Mouse (Mus musculus): Measurements from ENCODE around the gene Gpc6.

Gpc6 gene

DNA sequence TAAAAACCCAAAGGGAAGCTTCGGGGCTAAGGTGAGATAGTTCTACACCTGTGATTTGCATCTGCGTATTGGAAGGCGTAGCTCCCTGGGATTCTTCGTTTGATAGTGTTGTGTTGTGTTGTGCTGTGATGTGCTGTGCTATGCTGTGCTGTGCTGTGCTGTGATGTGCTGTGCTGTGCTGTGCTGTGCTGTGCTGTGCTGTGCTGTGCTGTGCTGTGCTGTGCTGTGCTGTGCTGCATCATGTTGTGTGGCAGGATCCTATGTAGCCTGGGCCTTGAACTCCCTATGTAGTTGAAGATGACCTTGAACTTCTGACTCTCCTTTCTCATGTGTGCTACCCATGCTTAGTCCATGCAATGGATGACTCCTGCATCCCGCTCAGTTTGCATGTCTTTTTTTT lies 994.5 kb downstream of the Gpc6 start:
- no peak for DNase-seq (ENCODE audit: low read depth, low spot score)

DNA sequence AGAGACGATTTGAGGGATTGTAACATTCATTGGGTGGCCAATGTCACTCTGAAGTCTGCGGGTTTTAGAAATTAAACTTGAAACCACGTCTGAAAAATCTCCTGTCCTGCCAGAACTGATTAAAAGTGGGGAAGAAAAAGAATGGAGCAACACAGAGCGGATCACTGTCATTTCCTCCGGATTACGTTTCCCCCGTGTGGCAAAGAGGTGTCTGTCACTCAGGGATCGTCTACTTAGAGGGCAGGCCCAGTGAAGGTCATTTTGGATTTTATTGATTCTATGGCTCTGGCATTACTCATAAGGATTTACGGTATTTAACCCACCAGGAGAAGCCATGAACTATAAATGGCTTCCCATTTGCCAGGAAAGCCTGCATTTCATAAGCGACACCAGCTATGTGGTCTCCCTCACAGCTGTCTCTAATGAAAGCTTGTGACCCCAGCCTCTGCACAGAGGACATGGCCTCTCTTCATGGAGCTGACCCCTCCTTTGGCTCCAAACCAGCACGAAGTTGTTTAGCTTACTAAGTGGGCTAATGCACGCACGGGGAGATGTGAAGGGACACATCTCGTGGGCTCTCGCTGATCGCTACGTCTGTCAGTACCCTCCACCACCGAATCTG lies 996.4 kb downstream of the Gpc6 start:
- DNase-seq (ENCODE audit: low read depth, low spot score) = no peak

DNA sequence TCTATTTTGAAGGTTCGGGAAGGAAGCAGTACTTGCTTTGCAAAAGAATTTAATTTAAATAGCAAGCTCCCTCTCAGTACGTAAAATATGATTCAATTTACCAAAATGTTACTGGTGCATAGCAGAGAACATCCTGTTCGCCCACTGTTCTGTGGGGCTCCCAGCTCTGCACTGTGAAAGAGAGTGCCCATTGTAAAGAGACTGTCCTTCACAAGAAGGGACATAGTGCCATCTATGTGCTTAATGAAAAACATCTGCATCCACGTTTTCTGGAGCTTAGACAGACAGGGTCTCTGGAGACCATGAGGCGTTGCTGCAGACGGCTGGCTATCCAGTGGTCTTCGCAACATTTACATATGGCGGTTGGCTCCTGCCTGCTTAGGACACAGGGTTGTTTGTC lies 998.6 kb downstream of the Gpc6 start:
- DNase-seq (ENCODE audit: low read depth, low spot score) = no peak

DNA sequence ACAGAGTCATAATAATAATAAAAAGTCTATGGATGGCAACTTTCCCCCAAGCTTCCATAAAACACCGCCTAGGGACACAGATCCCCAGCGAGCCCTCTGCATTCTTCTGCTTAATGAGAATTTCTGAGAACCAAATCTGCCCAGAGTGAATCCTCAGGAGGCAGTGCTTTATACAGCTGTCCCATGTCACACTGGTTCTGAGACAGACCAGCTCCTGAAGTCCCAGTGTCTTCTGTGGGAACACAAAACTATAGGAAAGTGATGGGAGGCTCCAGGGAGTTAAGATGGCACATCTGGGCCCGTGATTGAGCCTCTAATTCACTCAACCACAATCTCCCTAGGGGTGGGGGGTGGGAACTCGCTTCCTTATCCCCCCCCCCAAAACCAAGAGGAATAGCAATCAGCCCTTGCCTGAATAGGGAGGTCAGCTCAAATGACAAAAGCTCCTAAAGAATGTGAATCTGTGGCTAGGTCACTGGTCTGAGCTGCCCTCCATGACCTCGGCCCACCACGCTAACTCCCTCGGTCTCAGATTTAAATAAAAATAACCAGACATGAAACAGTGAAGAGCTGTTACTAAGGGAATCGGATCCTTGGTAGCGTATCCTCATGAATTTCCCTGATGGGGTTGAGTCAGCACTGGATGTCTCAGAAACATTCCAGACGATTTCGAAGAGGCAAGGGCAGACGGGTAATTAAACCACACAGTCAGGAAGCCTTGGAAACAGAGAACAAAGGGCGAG lies 1005.2 kb downstream of the Gpc6 start:
- peak; percentile 79 for DNase-seq (ENCODE audit: low read depth, low spot score)

DNA sequence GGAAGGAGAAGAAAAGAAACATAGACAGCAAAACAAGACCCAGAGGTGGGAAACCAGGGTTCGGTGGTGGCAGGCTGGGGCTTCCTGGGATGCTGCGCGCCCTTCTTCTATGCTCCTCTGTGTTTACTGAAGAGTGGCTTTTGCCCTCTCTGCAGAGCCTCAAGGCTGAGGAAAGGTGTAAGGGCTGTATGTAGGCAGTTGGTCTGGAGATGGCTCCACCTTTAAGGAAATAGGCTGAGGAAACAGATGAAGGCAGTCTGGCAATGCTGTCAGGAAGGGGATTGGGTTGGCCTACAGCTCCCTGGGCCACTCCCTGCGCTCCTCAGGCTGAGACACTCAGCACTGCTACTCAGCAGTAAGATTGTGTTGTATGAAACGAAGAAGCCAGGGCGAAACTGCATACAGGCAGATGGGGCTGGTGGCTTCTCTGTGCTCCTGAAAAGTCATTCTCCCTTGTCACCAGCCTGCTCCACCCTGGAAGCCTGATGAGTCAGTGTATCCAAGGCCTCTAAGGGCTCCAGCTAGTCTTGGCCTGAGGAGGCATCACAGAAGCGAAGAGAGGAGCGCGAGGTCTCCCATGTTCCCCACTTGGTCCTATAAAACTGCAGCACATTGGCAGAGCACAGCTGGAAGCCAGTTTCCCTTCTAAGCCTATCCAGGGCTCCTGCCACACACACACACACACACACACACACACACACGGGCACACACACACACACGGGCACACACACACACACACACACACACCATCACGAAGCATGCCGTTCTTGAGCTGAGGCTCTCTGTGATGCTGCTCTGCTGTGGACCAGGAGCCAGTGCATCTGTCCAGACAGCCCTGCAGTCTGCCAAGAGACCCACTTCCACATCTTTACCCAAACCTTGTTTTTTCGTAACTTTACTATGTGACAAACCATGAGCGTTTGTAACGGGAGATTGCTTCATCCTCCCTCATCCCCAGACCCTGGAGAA lies 1006.0 kb downstream of the Gpc6 start:
- DNase-seq (ENCODE audit: low read depth, low spot score) = peak; percentile 60

DNA sequence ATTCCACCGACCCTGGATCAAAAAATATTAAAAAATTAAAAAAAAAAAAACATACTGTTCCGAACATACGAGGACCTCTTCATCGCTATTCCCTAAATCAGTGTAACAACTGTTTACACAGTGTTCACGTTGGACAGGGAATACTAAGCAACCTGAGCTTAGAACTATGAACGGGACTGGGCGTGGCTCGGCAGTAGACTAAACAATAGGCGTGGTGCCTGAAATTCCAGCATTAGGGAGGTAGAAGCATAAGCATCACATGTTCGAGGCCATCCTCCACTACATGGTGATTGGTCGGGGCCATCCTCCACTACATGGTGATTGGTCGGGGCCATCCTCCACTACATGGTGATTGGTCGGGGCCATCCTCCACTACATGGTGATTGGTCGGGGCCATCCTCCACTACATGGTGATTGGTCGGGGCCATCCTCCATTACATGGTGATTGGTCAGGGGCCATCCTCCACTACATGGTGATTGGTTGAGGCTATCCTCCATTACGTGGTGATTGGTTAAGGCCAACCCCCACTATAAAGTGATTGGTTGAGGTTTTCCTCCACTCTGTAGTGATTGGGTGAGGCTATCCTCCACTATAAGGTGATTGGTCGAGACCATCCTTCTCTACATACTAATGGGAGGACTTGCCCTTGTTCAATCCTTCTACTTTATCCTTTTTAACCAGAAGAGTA lies 1007.2 kb downstream of the Gpc6 start:
- peak; percentile 54 for DNase-seq (ENCODE audit: low read depth, low spot score)

DNA sequence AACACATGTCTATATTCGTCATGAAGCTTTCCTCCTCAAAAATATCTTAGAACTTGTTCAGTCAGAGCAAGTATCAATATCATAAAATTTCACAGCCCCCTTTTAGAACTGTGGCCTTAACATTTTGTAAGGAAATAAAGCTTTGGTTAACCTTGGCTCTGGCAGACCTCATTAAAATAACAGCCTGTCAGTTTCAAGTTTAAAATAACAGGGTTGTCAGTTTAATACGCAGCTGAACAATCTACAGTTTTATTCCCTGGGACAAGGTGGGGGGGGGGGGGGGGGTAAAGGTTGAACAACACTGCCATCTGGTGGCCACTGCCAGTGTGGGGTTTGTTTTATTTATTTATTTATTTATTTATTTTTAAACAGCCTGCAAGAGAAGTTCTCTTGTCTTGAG lies 1013.4 kb downstream of the Gpc6 start:
- peak; percentile 62 for DNase-seq (ENCODE audit: low read depth, low spot score)

DNA sequence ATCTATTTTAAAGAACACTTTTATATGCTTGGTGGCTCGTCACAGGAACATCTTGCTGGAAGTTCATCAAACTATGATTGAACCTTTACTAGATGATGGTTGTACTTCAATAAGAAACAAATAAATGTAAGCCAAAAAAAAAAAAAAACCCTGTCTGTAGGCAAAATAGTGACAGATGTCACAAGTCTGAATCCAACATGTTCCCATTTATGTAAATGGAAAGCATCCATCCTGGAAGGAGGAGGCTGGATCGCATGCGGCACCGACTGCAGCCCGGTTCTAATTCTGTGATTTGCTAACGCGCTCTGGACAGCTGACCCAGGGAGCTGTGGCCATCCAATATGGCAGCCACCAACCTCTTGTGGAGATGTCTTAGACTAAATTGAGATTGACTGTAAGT lies 1014.4 kb downstream of the Gpc6 start:
- no peak for DNase-seq (ENCODE audit: low read depth, low spot score)

DNA sequence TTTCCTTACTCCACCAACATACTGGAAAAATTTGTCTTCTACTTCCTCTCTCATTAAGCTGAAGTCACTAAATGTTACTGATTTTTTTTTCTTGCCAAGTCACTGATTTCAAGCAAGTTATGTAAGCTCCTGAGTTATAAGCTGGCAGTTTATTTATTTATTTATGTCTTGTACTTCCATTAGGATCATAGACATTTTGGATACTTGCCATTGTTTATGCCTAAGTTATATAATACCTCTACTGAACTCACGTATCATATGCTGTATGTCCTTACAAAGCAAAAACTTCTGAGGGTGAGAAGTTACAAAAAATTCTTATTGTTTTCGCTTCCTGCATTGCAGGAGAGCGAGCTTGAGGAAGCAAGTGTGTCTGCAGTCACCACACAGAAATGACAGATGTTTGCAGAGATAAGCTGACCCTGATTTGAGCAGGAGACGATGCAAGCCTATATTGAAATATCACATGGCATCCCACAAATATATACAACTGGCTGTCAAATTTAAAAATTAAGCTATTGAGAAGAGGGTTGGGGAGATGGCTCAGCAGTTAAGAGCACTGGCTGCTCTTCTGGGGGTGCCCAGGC lies 1020.9 kb downstream of the Gpc6 start:
- no peak for DNase-seq (ENCODE audit: low read depth, low spot score)

DNA sequence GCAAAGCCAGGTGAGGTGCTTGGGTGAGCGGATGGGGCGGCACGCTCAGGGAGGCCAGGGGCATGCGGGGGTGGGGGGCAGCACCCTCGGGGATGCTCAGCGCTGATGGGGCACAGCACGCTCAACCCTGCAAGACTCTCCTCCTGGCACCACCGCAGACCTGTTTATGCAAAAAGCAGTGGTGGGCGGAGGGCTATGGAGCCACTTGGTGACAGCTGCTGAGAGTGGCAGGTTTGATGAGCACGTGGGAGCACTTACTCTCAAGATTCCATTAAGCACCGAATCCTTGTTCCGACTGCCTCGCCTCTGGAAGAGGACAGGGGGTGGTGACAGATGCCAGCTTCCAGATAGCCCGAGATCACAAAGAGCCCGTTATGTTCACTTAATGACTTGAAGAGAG lies 1026.2 kb downstream of the Gpc6 start:
- peak; percentile 23 for DNase-seq (ENCODE audit: low read depth, low spot score)

DNA sequence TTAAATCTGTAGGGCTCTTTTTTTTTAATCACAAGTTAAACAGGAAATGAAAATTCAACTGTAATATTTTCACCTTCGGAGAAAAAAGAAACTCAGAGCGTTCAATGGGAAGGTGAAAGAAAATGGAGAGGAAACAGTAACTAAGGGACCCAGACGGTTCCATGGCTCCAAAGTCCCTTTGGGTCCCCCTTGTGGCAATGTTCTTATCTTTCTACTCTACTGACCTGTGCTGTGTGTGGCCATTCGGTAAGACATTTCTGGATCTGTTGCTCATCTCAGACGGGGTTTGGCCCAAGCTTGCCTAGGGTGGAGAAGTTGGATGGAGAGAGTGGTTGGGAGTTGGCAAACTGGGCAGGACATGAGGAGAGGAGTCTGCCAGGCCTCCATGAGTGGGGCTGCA lies 1026.6 kb downstream of the Gpc6 start:
- DNase-seq (ENCODE audit: low read depth, low spot score) = peak; percentile 53

DNA sequence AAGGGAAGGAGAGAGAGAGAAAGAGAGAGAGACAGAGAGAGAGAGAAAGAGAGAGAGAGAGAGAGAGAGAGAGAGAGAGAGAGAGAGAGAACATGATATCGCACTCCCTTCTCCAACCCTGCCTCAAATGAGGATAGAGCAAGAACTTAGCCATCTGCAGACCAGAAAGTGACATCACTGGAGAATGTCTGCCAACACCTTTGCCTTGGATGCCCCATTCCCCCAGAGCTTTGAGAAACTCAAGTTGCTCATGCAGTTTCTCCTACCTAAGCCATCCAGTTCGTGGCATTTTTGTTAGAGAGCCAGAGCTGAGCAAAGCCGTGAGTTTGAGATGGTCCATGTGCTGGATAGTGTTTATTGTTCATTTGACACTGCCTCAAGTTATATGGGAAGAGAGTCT lies 1030.9 kb downstream of the Gpc6 start:
- no peak for DNase-seq (ENCODE audit: low read depth, low spot score)

DNA sequence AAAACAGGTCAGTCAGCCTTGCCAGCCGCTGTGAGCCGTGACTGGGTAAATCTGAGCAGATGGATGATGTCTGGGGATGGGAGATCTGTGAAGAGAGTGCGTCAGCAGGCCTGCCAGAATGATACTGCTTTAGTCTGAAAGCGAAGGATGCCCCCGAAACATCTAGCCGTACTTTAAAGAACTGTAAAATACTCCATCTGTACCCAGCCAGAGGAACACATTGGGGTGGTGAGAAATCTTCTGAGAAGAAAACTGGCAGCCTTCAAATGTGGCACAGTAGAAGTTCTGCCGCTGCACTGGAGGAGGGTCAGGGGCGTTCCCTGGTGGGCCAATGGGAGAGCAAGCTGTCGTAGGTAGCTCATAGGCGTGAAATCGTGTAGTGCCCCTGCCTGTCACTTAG lies 1033.3 kb downstream of the Gpc6 start:
- DNase-seq (ENCODE audit: low read depth, low spot score) = no peak

DNA sequence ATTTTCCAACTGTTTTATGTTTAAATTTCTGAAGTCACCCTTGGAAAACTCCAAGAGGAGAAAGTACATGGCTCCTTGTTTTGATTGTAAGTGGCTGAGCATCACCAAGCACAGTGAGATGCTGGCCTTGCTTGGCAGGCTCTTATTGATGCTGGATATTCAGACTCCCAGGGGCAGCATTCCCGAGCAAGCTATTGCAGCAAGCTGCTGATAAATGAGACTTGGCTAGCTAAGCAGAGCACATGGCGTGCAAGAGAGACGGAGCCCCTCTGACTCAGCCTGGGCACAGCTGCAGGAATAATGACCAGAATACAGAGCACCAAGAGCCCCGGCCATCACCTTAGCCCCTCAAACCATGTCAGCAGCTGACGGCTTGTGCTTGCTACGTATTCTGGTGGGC lies 1036.2 kb downstream of the Gpc6 start:
- DNase-seq (ENCODE audit: low read depth, low spot score) = no peak

DNA sequence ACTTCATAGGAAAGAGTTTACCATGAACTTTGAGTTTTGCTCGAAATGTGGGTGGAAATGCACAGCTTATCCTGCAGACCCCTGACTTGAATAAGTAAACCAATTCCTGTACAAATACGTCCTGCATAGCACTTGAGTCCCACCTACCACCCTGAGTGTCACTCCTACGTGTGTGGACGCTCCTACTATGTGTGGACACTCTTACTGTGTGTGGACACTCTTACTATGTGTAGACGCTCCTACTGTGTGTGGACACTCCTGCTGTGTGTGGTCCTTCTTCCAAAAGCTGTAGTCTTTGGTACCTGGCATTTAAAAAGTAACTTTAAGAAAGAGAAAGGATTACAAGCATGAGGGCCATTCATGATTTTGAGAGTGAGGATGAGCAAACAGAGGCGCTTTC lies 1036.7 kb downstream of the Gpc6 start:
- no peak for DNase-seq (ENCODE audit: low read depth, low spot score)

DNA sequence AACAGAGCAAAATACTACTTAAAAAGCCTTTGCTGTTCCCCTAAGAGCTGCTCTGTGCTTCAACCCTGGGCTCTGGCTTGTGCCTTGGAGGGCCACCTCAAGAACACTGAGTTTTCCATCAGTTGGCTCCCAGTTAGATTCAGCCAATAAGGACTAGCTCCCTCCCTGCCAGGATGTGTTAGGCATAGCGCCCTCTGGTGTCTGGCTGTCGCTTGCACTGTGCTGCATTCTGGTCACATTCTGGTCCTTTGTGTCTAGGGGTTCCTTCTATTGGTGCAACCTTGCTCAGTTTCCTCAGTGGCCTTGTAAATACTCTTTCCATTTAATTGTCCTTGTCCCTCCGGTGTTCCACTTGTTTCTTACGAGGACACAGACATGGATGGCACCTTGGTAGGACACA lies 1037.3 kb downstream of the Gpc6 start:
- DNase-seq (ENCODE audit: low read depth, low spot score) = peak; percentile 64

DNA sequence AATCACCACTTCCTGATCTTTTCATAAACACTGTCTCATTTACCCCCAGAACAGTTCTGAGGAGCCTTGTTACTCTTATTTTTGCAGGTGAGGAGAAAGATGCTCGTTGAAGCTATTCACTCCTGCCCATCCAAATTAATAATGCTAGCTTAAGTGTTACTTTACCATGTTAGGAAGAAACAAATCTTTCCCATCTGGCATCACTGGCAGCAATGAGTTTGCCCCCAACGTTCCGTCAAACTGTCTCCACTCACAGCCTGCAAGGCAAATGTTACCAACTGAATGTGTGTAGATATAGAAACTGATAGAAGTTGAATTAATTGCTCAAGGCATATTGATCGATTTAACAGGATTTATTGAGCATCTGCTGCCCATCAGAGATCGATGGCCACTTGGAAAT lies 1047.5 kb downstream of the Gpc6 start:
- DNase-seq (ENCODE audit: low read depth, low spot score) = no peak

DNA sequence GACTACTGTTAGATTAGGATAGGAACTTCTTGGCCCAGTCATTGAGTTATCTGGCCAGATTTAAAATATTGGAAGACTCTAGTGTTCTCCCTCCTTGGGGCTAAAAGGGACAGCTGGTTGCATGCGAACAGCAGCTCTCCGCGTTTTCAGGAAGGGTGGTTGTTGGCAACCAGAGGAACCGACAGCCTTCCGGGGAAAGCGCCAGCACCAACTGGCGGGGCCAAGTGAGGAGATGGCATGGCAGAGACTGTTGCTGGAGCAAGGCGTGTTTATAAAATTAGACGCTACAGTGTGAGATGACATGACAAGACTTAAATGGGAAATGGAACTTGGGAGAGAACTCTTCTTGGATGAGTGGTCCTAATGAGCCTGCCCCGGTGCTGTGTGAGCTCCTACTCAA lies 1056.4 kb downstream of the Gpc6 start:
- DNase-seq (ENCODE audit: low read depth, low spot score) = no peak

DNA sequence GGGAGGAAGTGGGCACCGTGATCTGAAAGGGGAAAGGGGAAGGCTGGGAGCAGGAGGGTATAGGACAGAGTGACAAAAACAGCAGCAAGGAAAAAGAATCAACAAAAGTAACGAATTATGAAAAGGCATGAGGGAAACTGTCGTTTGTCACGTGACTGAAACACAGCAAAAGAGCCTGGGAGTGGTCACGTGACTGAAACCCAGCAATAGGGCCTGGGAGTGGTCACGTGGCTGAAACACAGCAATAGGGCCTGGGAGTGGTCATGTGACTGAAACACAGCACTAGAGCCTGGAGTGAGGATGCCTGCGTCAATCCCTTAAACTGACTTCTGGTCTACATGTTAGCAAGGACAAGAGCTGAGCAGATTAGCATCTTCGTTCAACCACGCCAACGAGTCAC lies 1063.3 kb downstream of the Gpc6 start:
- peak; percentile 21 for DNase-seq (ENCODE audit: low read depth, low spot score)

DNA sequence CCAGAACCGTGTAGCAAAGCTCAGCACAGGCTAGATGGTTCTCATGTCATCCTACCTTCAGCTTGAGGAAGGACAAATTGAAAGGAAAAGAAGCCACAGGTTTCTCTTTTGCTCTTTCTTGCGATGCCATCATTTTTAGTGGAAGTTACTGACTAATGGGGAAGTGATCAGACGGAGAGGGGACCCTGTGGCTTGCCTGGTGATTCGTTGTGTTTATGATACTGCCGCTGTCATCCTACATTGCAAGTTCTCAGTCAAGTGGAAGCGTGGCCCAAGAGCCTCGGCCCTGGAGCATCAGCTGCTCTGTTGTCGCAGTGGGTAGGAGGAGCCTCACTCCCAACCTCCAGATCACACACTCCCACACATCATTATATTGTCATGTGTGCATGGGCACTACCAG lies 1065.1 kb downstream of the Gpc6 start:
- no peak for DNase-seq (ENCODE audit: low read depth, low spot score)

DNA sequence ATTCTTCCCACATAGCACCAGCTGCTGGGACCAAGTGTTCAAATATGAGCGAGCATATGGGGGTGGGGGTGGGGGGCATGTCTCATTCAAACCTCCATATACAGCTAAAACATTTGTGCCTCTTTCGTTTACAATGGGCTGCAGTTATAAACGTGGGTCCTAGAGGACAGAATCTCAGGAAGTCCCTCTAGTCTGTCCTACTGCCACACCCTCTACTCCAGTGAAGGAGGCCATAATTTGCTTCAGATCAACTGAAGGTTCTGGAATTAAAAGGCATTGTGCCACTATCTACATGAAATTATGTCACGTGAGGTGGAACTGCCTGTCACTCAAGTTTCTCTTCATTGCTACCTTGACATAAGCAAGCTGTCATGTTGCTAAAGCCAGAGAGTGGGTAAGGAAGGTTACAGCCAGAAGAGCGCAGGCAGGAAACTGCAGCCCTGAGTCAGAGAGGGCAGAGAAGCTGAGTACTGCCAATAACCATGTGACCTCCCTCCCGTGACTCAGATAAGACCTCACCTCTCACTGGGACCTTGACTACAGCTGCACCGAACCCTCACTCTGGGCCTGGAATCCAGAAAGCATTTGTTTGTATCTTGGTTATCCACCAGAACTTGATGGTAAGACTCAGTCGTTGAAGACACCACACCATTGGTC lies 1067.6 kb downstream of the Gpc6 start:
- no peak for DNase-seq (ENCODE audit: low read depth, low spot score)

All from ZHBTc4 (cell line).